Mouse (Mus musculus) Patski (cell line): ENCODE results near the gene Clec18a. TPM values are rescaled to one million over a fixed set of nuclear protein-coding genes. Genes with fewer than 3 reads are reported as not detected.
"Not testable (repeated sequence)": the region's sequence is repeated elsewhere in the genome, so short reads cannot be mapped to it uniquely, and the experiment has no call there.

Experiments used
- ATAC-seq: fragments of 100-300 bp; one replicate; pipeline ENCODE4 v1.8.0; 2021
- CTCF ChIA-PET: fragments of 350-600 bp; sonication (Branson Sonifier 250); formaldehyde crosslinking; loops from one replicate; lab custom pipeline; 2022; ENCODE audit warnings: inconsistent platforms; lab: Charles Lee
- POLR2A ChIA-PET: fragments of 350-600 bp; sonication (Branson Sonifier 250); formaldehyde crosslinking; loops from one replicate; lab custom pipeline; 2022; ENCODE audit warnings: antibody characterized with exemption, inconsistent platforms; lab: Charles Lee
- DNase-seq: peaks from one replicate; pipeline ENCODE4 v3.0.0-alpha.2; 2011; ENCODE audit warnings: low read depth, low spot score
- H3K27me3 ChIP-seq: fragments of 371-371 bp; one replicate; pipeline ENCODE4 v1.5.1; 2021
- CTCF ChIP-seq: fragments of 100-300 bp; IDR thresholded peaks from one replicate; pipeline ENCODE4 v1.5.1; 2021
- in situ Hi-C: fragments of 300-500 bp; cut with MboI; formaldehyde crosslinking; loops from 3 replicates; pipeline ENCODE4 v1.11.1; 2018; ENCODE audit warnings: low pct_unique_long_range_greater_than_20kb, mixed read lengths
- polyA plus RNA-seq: library from polyadenylated mRNA; unstranded; gene quantifications from one replicate; pipeline ENCODE4 v1.2.3, GENCODE M21; 2021

Clec18a gene
- polyA plus RNA-seq, result 8.3 TPM

DNA sequence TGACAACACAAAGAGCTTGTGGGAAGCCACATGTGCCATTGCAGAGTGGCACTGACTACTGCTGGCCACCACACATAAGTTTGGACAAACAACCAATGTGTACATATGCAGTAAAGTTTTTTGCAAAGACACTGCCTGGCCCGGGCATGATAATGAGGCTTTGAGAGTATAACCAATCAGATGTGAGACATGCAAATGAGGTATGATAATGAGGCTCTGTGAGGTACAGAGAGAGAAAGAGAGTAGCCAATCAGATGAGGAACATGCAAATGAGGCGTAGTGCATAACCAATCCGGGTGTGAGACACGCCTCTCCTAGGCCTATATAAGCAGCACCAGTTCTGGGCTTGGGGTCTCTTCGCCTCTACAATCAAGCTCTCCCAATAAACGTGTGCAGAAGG lies at the start of gene Clec18a:
Gene Clec18a (minus strand): TSS at position 101 of the 400 bp plus-strand sequence.
- ATAC-seq, POLR2A ChIA-PET, H3K27me3 ChIP-seq, DNase-seq: not testable (repeated sequence)
- CTCF ChIA-PET, result interaction anchor here (1.1 to 3.2 kb wide), 3 partner anchors 11 to 58 kb away, joined by 5 to 22 read pairs (median 14); partner anchors contain the start of genes Aars and Exosc6
- in situ Hi-C loops, result loop anchor here (5.0 kb wide), 1 partner anchor 35 kb away; the partner anchor contains the start of gene Exosc6

DNA sequence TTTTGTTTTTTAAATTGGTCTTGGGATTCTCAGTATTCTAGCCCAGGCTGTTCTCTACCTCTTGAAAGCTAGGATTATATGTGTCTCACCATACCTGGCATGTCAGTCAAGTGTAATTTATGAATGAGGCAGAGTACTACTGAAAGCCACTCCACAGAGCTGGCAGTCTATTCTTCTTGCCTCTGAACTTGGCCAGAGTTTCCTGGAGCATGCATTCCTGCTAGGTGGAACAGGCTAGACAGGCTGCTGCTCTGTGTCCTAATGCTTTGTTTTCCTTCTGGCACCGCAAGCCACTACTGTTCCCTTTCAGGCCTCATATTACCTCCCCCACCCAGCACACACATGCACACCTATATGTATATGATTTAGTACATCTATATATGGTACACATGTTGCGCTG lies 38.5 kb upstream of the Clec18a start:
- ChIA-PET POLR2A (no interaction called here), CTCF (no interaction called here)
- H3K27me3 ChIP-seq, result no peaks in the 10 kb centered on the region
- in situ Hi-C loops, result no loop called here
- DNase-seq (no peak), ATAC-seq (no peak)
- TF ChIP-seq CTCF, result no peak

DNA sequence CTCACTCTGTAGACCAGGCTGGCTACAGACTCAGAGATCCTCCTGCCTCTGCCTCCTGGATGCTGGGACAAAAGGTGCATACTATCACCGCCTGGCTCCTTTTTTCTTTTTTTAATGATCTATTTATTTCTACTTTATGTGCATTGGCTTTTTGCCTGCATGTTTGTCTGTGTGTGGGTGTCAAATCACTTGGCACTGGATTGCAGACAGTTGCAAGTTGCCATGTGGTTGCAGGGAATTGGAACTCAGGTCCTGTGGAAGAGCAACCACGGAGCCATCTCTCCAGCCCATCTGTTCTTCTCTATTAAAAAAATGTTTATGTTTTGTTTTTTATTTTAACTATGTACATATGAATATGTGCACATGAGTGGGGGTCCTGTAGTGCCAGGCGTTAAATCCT lies 27.3 kb upstream of the Clec18a start:
- H3K27me3 ChIP-seq, result no peaks in the 10 kb centered on the region
- in situ Hi-C loops, result no loop called here
- ChIA-PET CTCF (no interaction called here), POLR2A (no interaction called here)
- ATAC-seq (no peak), DNase-seq (no peak)
- TF ChIP-seq CTCF, result no peak

DNA sequence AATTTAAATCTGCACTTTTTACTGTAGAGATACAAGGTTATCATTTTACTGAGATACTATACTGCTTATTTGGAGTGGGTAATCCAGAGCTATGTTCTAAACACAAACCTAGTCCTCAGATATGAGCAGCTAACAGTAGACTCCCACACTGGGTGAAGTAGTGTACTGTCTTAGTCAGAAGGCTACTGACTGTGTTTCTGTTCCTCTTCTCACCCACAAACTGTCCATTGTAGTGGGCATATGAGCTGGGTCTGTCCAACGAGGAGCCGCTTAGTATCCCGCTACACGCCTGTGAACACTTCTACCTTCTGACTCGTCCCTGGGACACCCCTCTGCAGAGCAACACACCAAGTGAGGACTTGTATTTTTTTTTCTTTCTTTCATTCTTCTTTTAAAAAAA lies 22.7 kb upstream of the Clec18a start:
- in situ Hi-C loops, result no loop called here
- ATAC-seq (no peak), DNase-seq (no peak)
- ChIA-PET POLR2A (interaction anchor here (1.6 kb wide), 1 partner anchor 11 kb away, joined by 4 read pairs; no protein-coding TSS in a partner anchor), CTCF (interaction anchor here (1.1 to 1.5 kb wide), 2 partner anchors 10 to 22 kb away, joined by 3 to 4 read pairs; no protein-coding TSS in a partner anchor)
- H3K27me3 ChIP-seq, result no peaks in the 10 kb centered on the region
- no peak for TF ChIP-seq CTCF

DNA sequence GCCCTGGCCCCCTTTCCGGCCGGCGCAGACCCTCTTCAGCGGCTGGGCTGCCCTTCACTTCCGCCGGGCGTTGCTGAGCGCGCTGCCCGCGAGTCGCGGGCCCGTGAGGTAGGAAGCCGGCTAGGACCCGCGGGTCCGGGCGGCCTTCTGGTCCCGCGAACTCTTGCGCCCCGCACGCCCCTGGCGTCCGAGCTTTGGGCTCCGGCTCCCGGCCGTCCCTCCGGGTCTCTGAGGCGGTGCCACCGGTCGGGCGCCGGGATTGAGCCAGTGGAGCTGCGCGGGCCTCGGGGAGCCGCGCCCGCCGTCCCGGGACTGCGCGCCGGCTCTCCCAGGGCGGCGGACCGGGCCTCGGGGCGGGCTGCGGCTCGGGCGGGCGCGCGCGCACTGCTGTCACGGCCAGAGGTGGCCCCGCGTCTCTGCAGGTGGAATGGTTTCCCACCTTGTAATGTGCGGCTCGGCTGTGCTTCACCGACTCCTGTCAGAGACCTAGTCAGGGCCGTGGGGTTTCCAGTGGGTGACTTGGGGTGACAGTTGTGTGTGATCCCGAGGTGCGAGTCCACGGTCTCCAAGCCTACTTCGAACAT lies 2.6 kb upstream of the Clec18a start:
- H3K27me3 ChIP-seq, CTCF ChIA-PET, DNase-seq, POLR2A ChIA-PET: not testable (repeated sequence)
- in situ Hi-C loops, result loop anchor here (5.0 kb wide), 1 partner anchor 38 kb away; the partner anchor contains the start of gene Exosc6
- peak; percentile 68 for ATAC-seq

DNA sequence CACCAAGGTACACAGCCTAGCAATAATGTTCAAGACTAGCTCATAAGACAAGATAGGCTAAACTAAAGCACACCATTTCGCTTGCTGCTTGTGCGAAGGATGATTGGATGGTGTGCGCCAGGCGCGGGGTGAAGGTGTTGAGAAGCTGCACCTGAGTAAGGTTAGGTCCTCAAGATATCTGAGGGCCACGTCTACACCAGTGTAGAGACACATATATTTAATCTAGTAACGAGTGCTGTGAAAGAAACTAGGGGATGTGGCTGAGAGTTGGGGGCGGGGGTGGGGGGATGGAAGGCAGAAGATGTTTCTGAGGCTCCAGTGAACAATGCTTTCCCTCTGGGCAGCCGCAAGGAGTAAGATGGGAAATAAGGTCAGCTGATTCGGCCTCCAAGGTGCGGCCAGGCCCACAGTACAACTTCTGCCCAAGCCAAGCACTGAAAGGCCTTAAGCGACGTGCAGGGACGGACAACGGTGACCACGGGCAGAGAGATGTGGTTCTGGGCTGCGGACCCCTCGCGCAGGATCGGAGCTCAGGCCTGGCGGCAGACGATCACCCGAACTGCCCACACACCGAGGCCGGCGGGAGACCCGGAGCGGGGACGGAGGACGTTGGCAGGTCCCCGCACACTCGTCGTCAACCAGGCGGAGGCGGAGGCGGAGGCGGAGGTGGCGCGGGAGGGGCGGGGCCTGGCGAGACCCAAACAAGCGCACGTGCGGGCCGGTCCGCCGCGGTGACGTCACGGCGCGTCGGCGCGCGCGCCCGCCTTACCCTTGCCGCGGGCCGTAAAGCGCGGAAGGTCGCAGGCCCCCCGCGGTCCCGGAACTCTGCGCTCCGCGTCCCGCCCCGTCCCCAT lies 1.9 kb upstream of the Clec18a start, which contains the start of gene Pdpr:
Gene Pdpr (plus strand): TSS at position 766 of the 854 bp plus-strand sequence.
- ChIA-PET POLR2A (interaction anchor here (0.7 kb wide), 2 partner anchors 70 to 126 kb away, joined by 5 to 6 read pairs; no protein-coding TSS in a partner anchor), CTCF (interaction anchor here (1.1 to 1.2 kb wide), 2 partner anchors 52 to 344 kb away, joined by 3 read pairs; no protein-coding TSS in a partner anchor)
- in situ Hi-C loops, result loop anchor here (5.0 kb wide), 1 partner anchor 37 kb away; the partner anchor contains the start of gene Exosc6
- no peak for DNase-seq
- peak; percentile 76 for ATAC-seq
- no peak for TF ChIP-seq CTCF
- no peaks in the 10 kb centered on the region for H3K27me3 ChIP-seq

DNA sequence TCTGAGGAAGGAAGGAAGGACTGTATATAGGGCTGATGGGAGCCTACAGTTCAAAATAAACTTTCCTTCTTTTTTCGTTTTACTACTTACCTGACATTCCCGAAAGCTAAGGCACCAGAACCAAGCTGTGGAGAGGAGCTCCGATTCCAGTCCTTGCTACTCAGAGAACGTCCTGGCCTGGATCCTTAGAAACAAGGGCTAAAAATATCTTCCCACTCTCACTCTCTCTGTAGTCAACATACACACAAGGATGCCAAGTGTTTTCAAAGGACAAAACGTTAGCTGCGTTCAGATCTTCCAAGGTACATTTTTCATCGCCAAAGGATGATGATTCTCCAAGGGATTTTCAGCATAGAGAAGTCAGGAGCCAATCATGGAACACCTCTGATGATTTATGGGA lies 520 bp downstream of the Clec18a start:
- DNase-seq (no peak), ATAC-seq (no peak)
- no peaks in the 10 kb centered on the region for H3K27me3 ChIP-seq
- no peak for TF ChIP-seq CTCF
- in situ Hi-C loops, result loop anchor here (5.0 kb wide), 1 partner anchor 34 kb away; the partner anchor contains the start of gene Exosc6
- ChIA-PET CTCF (interaction anchor here (0.9 to 3.2 kb wide), 6 partner anchors 11 to 58 kb away, joined by 3 to 22 read pairs (median 9); partner anchors contain the start of genes Aars and Exosc6), POLR2A (interaction anchor here (0.6 kb wide), 1 partner anchor 11 kb away, joined by 3 read pairs; no protein-coding TSS in a partner anchor)

DNA sequence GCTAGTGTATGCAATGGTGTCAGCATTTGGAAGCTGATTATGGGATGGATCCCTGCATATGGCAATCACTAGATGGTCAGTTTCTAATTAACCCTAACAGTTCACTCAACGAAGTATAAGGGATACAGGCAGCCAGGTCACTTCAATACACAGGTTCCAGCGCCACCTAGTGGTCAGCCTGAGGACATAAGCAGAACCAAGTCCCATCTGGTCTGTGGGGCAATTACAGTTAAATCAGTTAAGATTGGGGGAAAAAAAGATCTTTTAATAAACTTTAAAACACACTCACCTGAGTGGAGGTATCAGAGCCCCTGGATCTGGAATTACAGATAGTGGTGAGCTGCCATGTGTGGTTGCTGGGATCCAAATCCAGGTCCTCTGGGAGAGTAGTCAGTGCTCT lies 2.1 kb downstream of the Clec18a start:
- peak; percentile 82 for TF ChIP-seq CTCF
- CTCF ChIA-PET, result interaction anchor here (0.8 to 3.2 kb wide), 7 partner anchors 9 to 87 kb away, joined by 3 to 22 read pairs (median 5); partner anchors contain the start of genes Aars and Exosc6
- ATAC-seq, result no peak
- no peak for DNase-seq
- in situ Hi-C loops, result loop anchor here (5.0 kb wide), 1 partner anchor 33 kb away; the partner anchor contains the start of gene Exosc6
- POLR2A ChIA-PET, result no interaction called here
- H3K27me3 ChIP-seq, result no peaks in the 10 kb centered on the region

DNA sequence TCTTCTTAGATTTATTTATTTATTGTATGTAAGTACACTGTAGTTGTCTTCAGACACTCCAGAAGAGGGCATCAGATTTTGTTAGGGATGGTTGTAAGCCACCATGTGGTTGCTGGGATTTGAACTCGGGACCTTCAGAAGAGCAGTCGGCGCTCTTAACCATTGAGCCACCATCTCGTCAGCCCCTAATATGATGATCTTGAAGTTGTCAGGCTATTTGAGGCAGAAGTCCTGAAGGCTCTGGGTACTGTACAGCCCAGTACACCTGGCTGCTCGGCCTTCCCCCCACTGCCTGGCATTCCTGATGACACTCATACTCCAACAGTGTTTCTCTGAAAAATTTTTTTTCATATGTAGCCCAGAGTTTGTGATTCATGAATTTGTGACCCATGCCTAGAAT lies 8.3 kb downstream of the Clec18a start:
- CTCF ChIA-PET, ATAC-seq, DNase-seq, H3K27me3 ChIP-seq, POLR2A ChIA-PET: not testable (repeated sequence)
- in situ Hi-C loops, result loop anchor here (10.0 kb wide), 1 partner anchor 339 kb away; no protein-coding TSS in a partner anchor
